Mouse (Mus musculus) hindbrain, embryonic 11.5 days (tissue): ENCODE results near the gene Pde10a. TPM values are rescaled to one million over a fixed set of nuclear protein-coding genes. Genes with fewer than 3 reads are reported as not detected.
A peak's percentile ranks its signal among the peaks of the same experiment; 100 is the strongest.

ENCODE experiments used
- ATAC-seq: fragments of 200-750 bp; cut with Nextera tagmentation; 2 replicates; pipeline ENCODE4 v1.8.0; 2017; ENCODE audit warnings: mild to moderate bottlenecking, moderate TSS enrichment, moderate library complexity; ENCODE audit not compliant: low FRiP score
- DNase-seq: peaks from one replicate; pipeline ENCODE4 v3.0.0-alpha.2; 2015; ENCODE audit warnings: low spot score
- H3K27ac ChIP-seq: fragments of 300-500 bp; sonication (generic); 2 replicates; pipeline ENCODE4 v1.5.1; 2014; ENCODE audit warnings: mild to moderate bottlenecking, low read depth, low read length
- H3K27me3 ChIP-seq: fragments of 300-500 bp; sonication (generic); 2 replicates; pipeline ENCODE4 v1.6.1; 2014; ENCODE audit warnings: mild to moderate bottlenecking, low read length, moderate library complexity, mixed read lengths; ENCODE audit not compliant: control insufficient read depth, insufficient read depth
- H3K36me3 ChIP-seq: fragments of 300-500 bp; sonication (generic); 2 replicates; pipeline ENCODE4 v1.6.1; 2014; ENCODE audit warnings: mild to moderate bottlenecking, low read length, moderate library complexity, mixed read lengths; ENCODE audit not compliant: control insufficient read depth, insufficient read depth
- H3K4me1 ChIP-seq: fragments of 300-500 bp; sonication (generic); replicated peaks from 2 replicates; pipeline ENCODE4 v1.6.1; 2014; ENCODE audit warnings: low read length, mixed read lengths; ENCODE audit not compliant: control insufficient read depth, insufficient read depth
- H3K4me2 ChIP-seq: fragments of 300-500 bp; sonication (generic); replicated peaks from 2 replicates; pipeline ENCODE4 v1.6.1; 2014; ENCODE audit warnings: mild to moderate bottlenecking, low read depth, low read length
- H3K4me3 ChIP-seq: fragments of 300-500 bp; sonication (generic); 2 replicates; pipeline ENCODE4 v1.5.1; 2014; ENCODE audit warnings: low read depth, low read length
- H3K9ac ChIP-seq: fragments of 300-500 bp; sonication (generic); 2 replicates; pipeline ENCODE4 v1.6.1; 2014; ENCODE audit warnings: low read depth, low read length
- H3K9me3 ChIP-seq: fragments of 300-500 bp; sonication (generic); 2 replicates; pipeline ENCODE4 v1.6.1; 2016; ENCODE audit warnings: low read length; ENCODE audit not compliant: control insufficient read depth
- WGBS: fragments of 180-500 bp; shearing (Covaris S2); extraction: QIAGEN DNeasy Blood & Tissue Kit; methylation state at CpG from one replicate; pipeline ENCODE4 v1.1.7; 2014; 5-methylcytosine and 5-hydroxymethylcytosine counted together
- polyA plus RNA-seq: library from polyadenylated mRNA; unstranded; fragments of >200 nt; fragmentation: Nextera tagmentation; extraction: Ambion mirVana; gene quantifications from 2 replicates; pipeline ENCODE4 v1.2.1, GENCODE M21; 2014

The Pde10a gene
- polyA plus RNA-seq, 1 experiment from 2014 or later, result 7.6 TPM

DNA sequence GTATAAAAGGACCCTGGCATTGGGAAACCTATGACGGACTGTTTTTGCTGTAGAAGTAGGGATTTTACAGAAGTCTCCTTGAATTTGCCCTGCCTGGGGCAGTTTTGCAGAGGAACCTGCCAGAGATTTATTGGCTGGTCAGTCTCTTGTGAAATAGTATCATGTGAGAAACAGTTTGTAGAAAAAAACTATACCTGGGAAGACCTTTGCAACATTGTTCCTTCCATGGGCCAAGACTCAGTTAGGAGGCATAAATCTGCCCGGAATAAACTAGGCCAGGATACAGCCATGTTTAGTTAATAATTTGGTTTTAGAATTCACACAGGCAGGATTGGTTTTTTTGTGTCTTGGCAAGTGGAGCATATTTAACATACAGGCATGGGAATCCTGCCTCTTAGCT, 458.4 kb downstream of the Pde10a start:
- H3K9ac ChIP-seq, result no peak overlapping the region
- ATAC-seq, result no peak
- no peak overlapping the region for H3K4me3 ChIP-seq
- H3K4me2 ChIP-seq, result no peak overlapping the region
- no peaks in the 10 kb centered on the region for H3K9me3 ChIP-seq
- WGBS, result 89% methylated on average over 2 of the region's 2 CpGs
- no peaks in the 10 kb centered on the region for H3K27me3 ChIP-seq
- H3K27ac ChIP-seq, result no peak overlapping the region
- H3K36me3 ChIP-seq, result no peaks in the 10 kb centered on the region
- H3K4me1 ChIP-seq, result no peaks in the 10 kb centered on the region; the same call in 1 of the 2 replicates
- no peak for DNase-seq

DNA sequence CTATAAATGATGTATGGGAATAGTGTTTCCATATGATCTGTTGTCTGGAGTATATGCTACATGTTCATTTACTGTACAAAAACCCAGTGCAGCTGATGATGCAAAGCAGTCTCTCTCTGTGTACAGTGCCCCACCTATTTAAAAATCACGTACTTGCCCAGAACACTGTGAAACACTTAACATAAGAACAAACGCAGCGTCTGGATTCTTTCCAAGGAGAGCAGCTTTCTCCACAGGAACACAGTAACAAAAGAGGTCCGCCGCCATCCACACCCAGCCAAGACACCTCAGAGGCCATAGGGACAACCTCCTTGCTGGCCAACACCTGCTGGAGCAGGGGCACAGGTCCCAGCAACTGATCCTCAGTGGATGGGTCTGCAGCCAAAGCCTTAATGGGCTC, 460.5 kb downstream of the Pde10a start:
- H3K4me1 ChIP-seq, result no peaks in the 10 kb centered on the region; the same call in 1 of the 2 replicates
- H3K9me3 ChIP-seq, result no peaks in the 10 kb centered on the region
- ATAC-seq (no peak), DNase-seq (no peak)
- H3K4me2 ChIP-seq, result no peak overlapping the region
- H3K9ac ChIP-seq, result no peak overlapping the region
- WGBS, result 81% methylated on average over 5 of the region's 5 CpGs
- no peaks in the 10 kb centered on the region for H3K36me3 ChIP-seq
- no peaks in the 10 kb centered on the region for H3K27me3 ChIP-seq
- no peak overlapping the region for H3K4me3 ChIP-seq
- H3K27ac ChIP-seq, result no peak overlapping the region

DNA sequence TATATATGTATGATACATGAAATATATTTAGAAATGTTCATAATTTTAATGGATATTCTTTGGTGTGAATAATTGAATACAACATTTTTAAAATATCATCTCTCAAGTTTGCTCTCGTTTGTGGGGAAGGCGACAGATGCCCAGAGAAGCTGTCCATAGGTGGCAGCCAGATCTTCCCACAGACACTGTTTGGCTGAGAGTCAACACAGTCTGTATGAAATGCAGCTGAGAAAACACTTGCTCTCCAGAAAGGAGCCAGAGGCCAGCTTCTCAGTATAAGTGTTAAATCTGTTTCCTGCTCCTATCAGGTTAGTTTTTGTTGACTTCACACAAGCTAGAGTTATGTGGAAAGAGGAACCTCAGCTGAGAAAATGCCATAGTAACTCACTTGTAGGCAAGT, 461.4 kb downstream of the Pde10a start:
- Histone ChIP-seq H3K4me1 (no peaks in the 10 kb centered on the region; the same call in 1 of the 2 replicates), H3K36me3 (no peaks in the 10 kb centered on the region), H3K9ac (no peak overlapping the region), H3K4me3 (no peak overlapping the region), H3K9me3 (no peaks in the 10 kb centered on the region), H3K27me3 (no peaks in the 10 kb centered on the region), H3K4me2 (no peak overlapping the region), H3K27ac (no peak overlapping the region)
- ATAC-seq (no peak), DNase-seq (no peak)
- WGBS, result 82% methylated on average over 2 of the region's 2 CpGs

- DNase-seq, result no peak
- H3K36me3 ChIP-seq, result no peaks in the 10 kb centered on the region
- H3K27me3 ChIP-seq, result no peaks in the 10 kb centered on the region
- no peak overlapping the region for H3K9ac ChIP-seq
- H3K4me2 ChIP-seq, result no peak overlapping the region
- H3K9me3 ChIP-seq, result no peaks in the 10 kb centered on the region
- 82% methylated on average over 5 of the region's 5 CpGs for WGBS
- H3K4me3 ChIP-seq, result no peak overlapping the region
- ATAC-seq, result no peak
- H3K27ac ChIP-seq, result no peak overlapping the region
- H3K4me1 ChIP-seq, result no peaks in the 10 kb centered on the region; the same call in 1 of the 2 replicates
These were observed 462.2 kb downstream of the Pde10a start for GRCm38 (mm10) chr17:8987369-8987768.

DNA sequence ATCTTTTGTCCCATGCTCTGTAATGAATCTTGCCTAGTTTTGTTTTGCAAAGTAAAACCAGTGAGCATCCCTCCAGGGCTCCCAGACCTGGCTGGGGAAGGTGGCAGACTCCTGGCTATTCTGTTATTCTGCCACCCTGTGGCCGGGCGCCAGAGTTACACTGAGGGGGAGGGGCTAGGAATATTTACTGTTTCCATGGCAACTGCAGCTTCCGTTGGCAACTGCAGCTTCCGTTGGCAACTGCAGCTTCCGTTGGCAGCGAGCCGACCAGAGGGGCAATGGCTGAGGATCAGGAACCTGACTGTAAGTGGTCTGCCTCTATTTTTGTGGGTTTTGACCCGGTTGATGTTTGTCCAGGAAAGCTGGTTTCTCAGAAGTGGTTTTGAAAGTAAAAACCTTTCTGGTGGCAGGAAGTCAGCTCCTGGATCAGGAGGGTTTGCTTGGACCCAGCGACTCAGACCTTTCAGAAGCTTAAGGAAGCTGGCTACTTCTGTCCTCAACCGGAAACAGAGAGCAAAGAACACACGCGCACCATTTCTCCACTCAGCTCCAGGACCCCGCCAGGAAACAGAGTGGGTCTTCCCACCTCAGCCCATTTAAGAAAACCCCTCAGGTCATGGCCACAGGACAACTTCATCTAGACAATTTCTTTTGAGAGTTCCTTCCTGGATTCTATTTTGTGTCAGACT, 463.1 kb downstream of the Pde10a start, which contains the start of gene 1700010I14Rik:
1700010I14Rik (plus strand) TSS at position 215 of the 689 bp plus-strand sequence.
- no peaks in the 10 kb centered on the region for H3K27me3 ChIP-seq
- WGBS, result 10% methylated on average over 13 of the region's 13 CpGs

DNA sequence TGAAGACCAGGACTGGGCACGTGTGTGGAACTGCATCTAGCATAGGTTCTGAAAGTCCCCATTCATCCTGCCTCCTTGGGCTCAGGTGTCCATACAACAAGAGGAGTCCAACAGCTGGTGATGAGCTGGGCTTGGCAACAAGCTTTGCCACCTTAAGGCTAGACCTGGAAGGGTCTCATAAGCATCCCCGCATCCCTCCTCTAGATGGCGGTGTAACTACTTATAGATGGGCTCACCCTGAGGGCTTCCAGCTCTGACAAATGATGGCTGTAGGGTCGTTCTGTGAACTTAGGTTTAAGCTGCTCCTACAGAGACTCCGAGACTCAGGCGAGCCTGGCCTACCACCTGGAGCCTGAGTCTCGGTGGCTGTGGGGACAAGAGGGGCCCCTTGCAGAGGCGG, 466.0 kb downstream of the Pde10a start:
- WGBS, result 30% methylated on average over 8 of the region's 8 CpGs
- ATAC-seq, result no peak
- H3K27me3 ChIP-seq, result no peaks in the 10 kb centered on the region

More for the DNA sequence above, 463.1 kb downstream of the Pde10a start, which contains the start of gene 1700010I14Rik:
- Histone ChIP-seq H3K4me3 (peak within 1 kb of the TSS; percentile 38), H3K27ac (no peak within 1 kb of the TSS), H3K4me1 (no peaks in the 10 kb centered on the region; the same call in 1 of the 2 replicates), H3K4me2 (peak within 1 kb of the TSS; percentile 49), H3K9ac (peak within 1 kb of the TSS; percentile 20; the same call in 1 of the 2 replicates), H3K36me3 (no peaks in the 10 kb centered on the region), H3K9me3 (no peaks in the 10 kb centered on the region)
- DNase-seq (peak; percentile 87), ATAC-seq (peak; percentile 71)

DNA sequence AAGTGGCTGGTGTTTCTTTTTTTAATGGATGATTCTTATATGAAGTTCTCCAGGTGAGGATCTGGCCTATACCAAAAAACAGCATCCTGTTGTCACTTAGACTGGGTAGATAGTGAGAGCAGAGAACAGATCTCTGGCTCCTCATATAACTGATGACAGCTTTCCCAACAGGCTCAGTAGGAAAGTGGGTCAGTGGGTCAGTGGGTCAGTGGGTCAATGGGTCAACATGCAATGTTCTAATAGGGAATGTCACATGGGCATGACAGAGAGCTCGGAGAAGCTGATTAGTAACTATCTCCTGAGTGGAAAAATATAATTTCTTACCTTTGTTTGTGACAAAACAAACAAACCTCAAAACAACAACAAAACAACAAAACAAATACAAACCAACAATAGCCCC, 470.2 kb downstream of the Pde10a start:
- Histone ChIP-seq H3K27me3 (no peaks in the 10 kb centered on the region), H3K36me3 (no peaks in the 10 kb centered on the region), H3K4me2 (no peak overlapping the region), H3K9me3 (no peaks in the 10 kb centered on the region), H3K4me1 (no peaks in the 10 kb centered on the region), H3K4me3 (no peak overlapping the region), H3K27ac (no peak overlapping the region), H3K9ac (no peak overlapping the region)
- DNase-seq, result no peak
- no peak for ATAC-seq
- WGBS, result 70% methylated on average over 1 of the region's 1 CpGs

More for the DNA sequence above, 466.0 kb downstream of the Pde10a start:
- no peak overlapping the region for H3K27ac ChIP-seq
- no peaks in the 10 kb centered on the region for H3K36me3 ChIP-seq
- no peak overlapping the region for H3K4me2 ChIP-seq
- peak; percentile 67 for DNase-seq
- no peak overlapping the region for H3K4me3 ChIP-seq
- no peaks in the 10 kb centered on the region; the same call in 1 of the 2 replicates for H3K4me1 ChIP-seq
- no peaks in the 10 kb centered on the region for H3K9me3 ChIP-seq
- H3K9ac ChIP-seq, result no peak overlapping the region

GRCm38 (mm10) chr17:9002438-9002837, 477.3 kb downstream of the Pde10a start:
- no peak for DNase-seq
- H3K36me3 ChIP-seq, result no peaks in the 10 kb centered on the region
- no peak overlapping the region for H3K4me3 ChIP-seq
- H3K27ac ChIP-seq, result no peak overlapping the region
- H3K4me1 ChIP-seq, result no peaks in the 10 kb centered on the region
- no peak overlapping the region for H3K4me2 ChIP-seq
- no peaks in the 10 kb centered on the region for H3K9me3 ChIP-seq
- 76% methylated on average over 4 of the region's 4 CpGs for WGBS
- H3K27me3 ChIP-seq, result no peaks in the 10 kb centered on the region
- H3K9ac ChIP-seq, result no peak overlapping the region
- no peak for ATAC-seq

GRCm38 (mm10) chr17:9004516-9004915, 479.3 kb downstream of the Pde10a start:
- Histone ChIP-seq H3K4me2 (no peak overlapping the region), H3K9me3 (no peaks in the 10 kb centered on the region), H3K9ac (no peak overlapping the region), H3K36me3 (no peaks in the 10 kb centered on the region), H3K4me1 (no peaks in the 10 kb centered on the region), H3K27me3 (no peaks in the 10 kb centered on the region), H3K27ac (no peak overlapping the region), H3K4me3 (no peak overlapping the region)
- ATAC-seq (no peak), DNase-seq (no peak)
- 89% methylated on average over 4 of the region's 4 CpGs for WGBS
